Mouse (Mus musculus): ENCODE measurements around the gene Olfr1116.
"Not testable (repeated sequence)": the region's sequence is repeated elsewhere in the genome, so short reads cannot be mapped to it uniquely, and the experiment has no call there.

DNA sequence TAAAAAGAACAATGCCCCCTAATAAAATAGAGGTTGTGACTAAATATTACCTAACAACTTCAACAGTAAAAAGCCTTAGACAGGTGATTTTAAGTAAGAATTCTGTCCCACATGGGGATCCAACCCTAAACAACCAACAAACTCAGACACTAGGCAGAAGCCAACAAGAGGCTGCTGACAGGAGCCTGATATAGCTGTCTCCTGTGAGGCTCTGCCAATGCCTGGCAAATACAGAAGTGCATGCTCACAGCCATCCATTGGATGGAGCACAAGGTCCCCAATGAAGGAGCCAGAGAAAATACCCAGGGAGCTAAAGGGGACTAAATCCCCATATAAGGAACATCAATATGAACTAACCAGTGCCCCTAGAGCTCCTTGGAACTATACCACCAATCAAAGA is 26.6 kb downstream of the Olfr1116 start:
- TF ChIP-seq CTCF (IDR thresholded peaks at IDR 0.05; ENCODE audit: low read depth, low read length); POLR2A (IDR thresholded peaks at IDR 0.05; ENCODE audit: insufficient read depth, low read length): not testable (repeated sequence)

Data from ES-Bruce4 (cell line).